Mouse (Mus musculus) cortical plate, adult 2 months (tissue): ENCODE measurements around the gene Trp73. TPM values are rescaled to one million over a fixed set of nuclear protein-coding genes. Genes with fewer than 3 reads are reported as not detected.

Source experiments
- H3K27ac ChIP-seq: fragments of 200-500 bp; 2 replicates; pipeline ENCODE4 v1.5.1; 2012; ENCODE audit warnings: low read length, control low read depth, inconsistent platforms; ENCODE audit not compliant: insufficient read depth
- H3K4me1 ChIP-seq: fragments of 200-500 bp; 2 replicates; pipeline ENCODE4 v1.6.1; 2011; ENCODE audit warnings: low read length; ENCODE audit not compliant: control insufficient read depth, insufficient read depth
- H3K4me3 ChIP-seq: fragments of 200-500 bp; 2 replicates; pipeline ENCODE4 v1.5.1; 2011; ENCODE audit warnings: mild to moderate bottlenecking, low read length, control low read depth; ENCODE audit not compliant: insufficient read depth
- CTCF ChIP-seq: fragments of 200-500 bp; IDR thresholded peaks from 2 replicates; pipeline ENCODE4 v1.5.1; 2011; ENCODE audit warnings: mild to moderate bottlenecking, control low read depth, low read length; ENCODE audit not compliant: insufficient read depth; ENCODE audit errors: extremely low read depth
- POLR2A ChIP-seq: fragments of 200-500 bp; IDR thresholded peaks from 2 replicates; pipeline ENCODE4 v1.6.1; 2011; ENCODE audit warnings: mild to moderate bottlenecking, low read length, control low read depth; ENCODE audit not compliant: insufficient read depth; ENCODE audit errors: extremely low read depth
- polyA plus RNA-seq: library from polyadenylated mRNA; depleted of rRNA; stranded (reverse); fragments of >200 nt; gene quantifications from 2 replicates; pipeline ENCODE4 v1.2.3, GENCODE M21; 2012; rRNA removed

The Trp73 gene
- polyA plus RNA-seq = 0.51 and 0.54 TPM in 2 replicates

DNA sequence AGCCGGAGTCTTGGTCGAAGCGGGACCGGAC, at the start of gene Trp73:
Trp73 (minus strand) TSS at position 27 of the 31 bp plus-strand sequence.
- Histone ChIP-seq H3K27ac (no peak within 1 kb of the TSS), H3K4me3 (0 out of 2 replicates have a peak within 1 kb of the TSS, but pooled peaks have one; percentile 8), H3K4me1 (no peaks in the 10 kb centered on the region; the same call in none of the 2 replicates)
- TF ChIP-seq CTCF (no peak), POLR2A (no peak)

GRCm38 (mm10) chr4:154188948-154189347, 48.9 kb upstream of the Trp73 start:
- no peaks in the 10 kb centered on the region for H3K4me1 ChIP-seq
- H3K27ac ChIP-seq = no peak overlapping the region
- no peak overlapping the region for H3K4me3 ChIP-seq
- TF ChIP-seq POLR2A (no peak), CTCF (no peak)

DNA sequence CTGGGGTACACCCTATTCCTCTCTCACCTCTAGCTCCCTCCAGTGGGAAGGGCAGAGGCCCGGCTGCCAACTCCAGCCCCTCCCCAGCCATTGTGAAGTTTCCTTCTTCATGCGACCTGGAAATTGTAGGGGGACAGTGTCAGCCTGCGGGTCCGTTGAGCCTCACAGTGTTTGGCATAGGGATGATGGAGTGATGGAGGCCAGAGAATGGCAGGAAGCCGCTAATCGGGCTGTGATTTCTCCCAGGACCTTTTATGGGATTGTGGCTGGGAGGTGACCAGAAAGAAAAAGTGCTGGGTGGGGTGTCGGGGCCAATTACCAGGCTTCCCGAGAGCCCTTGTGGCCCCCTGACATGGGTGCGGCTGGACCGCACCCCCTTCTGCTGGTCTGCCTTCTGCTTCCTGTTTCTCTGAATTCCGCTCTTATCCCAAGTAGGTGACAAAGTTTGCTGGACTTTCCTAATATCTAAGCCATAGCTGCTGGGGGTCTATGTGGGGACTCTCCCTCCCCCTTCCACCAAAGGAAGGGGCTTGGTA, 46.1 kb upstream of the Trp73 start:
- Histone ChIP-seq H3K4me1 (no peaks in the 10 kb centered on the region), H3K27ac (no peak overlapping the region), H3K4me3 (no peak overlapping the region)
- TF ChIP-seq POLR2A = no peak
- no peak for TF ChIP-seq CTCF

DNA sequence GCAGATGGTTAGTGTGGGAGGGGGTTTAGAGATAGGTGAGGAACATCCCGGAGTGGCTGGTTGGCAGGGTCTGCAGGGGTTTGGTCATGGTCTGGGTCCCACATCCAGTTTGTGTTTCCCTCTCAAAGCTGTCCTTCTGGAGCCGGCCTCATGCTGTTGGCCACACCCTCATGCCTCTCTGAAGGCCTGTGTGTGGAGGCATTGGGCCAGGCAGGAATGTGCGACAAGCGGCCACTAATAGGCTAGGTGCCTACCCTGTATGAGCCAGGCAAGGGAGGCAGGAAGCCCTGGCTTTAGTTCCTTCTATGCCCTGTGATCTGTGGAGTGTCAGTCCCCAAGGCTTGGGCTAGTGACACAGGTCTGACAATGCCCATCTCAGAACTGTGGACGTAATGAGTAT, 45.0 kb upstream of the Trp73 start:
- H3K4me3 ChIP-seq = no peak overlapping the region
- H3K4me1 ChIP-seq = no peaks in the 10 kb centered on the region
- no peak overlapping the region for H3K27ac ChIP-seq
- TF ChIP-seq POLR2A (no peak), CTCF (no peak)

GRCm38 (mm10) chr4:154183566-154183965, 43.6 kb upstream of the Trp73 start:
- Histone ChIP-seq H3K27ac (no peak overlapping the region), H3K4me3 (no peak overlapping the region), H3K4me1 (no peaks in the 10 kb centered on the region)
- TF ChIP-seq POLR2A (no peak), CTCF (no peak)

DNA sequence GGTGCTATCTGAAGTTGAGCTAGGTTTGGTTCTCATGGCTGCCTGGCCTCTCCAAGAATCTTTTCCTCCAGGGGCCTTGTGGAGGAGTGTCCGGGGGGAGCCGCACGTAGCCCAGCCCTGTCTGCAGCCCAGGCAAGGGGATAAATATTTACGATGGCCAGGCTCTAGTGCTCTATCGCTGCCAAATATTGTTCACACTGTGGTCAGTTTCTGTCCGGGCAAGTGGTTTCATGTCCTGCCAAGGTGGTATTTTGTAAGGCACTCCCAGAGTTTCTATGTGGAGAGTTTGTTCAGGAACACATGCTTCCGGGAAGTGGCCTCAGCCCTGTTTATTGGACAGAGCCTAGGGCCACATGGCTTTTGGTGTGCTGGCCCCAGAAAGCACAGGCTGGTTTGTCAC, 41.0 kb upstream of the Trp73 start:
- H3K4me3 ChIP-seq = no peak overlapping the region
- H3K4me1 ChIP-seq = no peaks in the 10 kb centered on the region
- peak overlapping the region; percentile 84 for H3K27ac ChIP-seq
- TF ChIP-seq POLR2A = no peak

- H3K4me3 ChIP-seq = no peak overlapping the region
- no peak overlapping the region for H3K27ac ChIP-seq
- no peak for TF ChIP-seq POLR2A
- TF ChIP-seq CTCF = no peak
- H3K4me1 ChIP-seq = no peaks in the 10 kb centered on the region
Observed at GRCm38 (mm10) chr4:154177257-154177656, 37.2 kb upstream of the Trp73 start.

DNA sequence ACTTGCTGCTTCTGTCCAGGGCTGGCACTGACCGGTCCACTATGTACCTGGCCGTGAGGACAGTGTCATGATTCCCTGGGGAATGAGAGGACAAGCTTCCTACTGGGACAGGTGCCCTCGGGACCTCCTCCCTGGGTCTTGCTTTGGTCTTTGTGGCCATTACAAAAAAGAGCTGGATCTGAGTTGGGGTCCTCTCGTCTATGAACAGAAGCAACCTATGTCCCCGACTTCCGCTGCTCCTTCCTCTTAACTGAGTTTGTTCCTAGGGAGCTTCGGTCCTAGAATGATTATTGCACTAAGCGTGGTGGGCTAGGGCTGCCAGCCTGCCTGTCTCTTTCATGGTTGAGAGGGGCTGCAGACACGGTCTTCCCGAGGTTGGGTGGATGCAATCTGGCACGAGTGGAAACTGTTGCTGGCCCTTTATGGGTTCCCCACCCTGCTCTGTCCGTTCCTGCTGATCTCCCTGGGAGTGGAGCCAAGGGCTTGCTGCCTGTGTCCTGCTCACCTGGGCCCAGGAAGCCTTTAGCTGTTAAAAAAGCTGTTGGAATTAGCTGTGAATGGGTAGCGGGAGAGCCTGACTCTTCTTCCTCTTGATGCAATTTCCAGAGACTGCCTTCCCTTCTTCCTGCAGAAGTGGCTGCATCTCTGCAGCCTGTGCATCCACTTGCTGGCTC, 32.1 kb upstream of the Trp73 start:
- Histone ChIP-seq H3K4me3 (no peak overlapping the region), H3K4me1 (no peaks in the 10 kb centered on the region), H3K27ac (no peak overlapping the region)
- TF ChIP-seq POLR2A (no peak), CTCF (no peak)

GRCm38 (mm10) chr4:154171151-154171930, 31.3 kb upstream of the Trp73 start:
- TF ChIP-seq POLR2A = no peak
- no peak for TF ChIP-seq CTCF
- H3K4me1 ChIP-seq = no peaks in the 10 kb centered on the region
- no peak overlapping the region for H3K27ac ChIP-seq
- peak overlapping the region; percentile 11 for H3K4me3 ChIP-seq

DNA sequence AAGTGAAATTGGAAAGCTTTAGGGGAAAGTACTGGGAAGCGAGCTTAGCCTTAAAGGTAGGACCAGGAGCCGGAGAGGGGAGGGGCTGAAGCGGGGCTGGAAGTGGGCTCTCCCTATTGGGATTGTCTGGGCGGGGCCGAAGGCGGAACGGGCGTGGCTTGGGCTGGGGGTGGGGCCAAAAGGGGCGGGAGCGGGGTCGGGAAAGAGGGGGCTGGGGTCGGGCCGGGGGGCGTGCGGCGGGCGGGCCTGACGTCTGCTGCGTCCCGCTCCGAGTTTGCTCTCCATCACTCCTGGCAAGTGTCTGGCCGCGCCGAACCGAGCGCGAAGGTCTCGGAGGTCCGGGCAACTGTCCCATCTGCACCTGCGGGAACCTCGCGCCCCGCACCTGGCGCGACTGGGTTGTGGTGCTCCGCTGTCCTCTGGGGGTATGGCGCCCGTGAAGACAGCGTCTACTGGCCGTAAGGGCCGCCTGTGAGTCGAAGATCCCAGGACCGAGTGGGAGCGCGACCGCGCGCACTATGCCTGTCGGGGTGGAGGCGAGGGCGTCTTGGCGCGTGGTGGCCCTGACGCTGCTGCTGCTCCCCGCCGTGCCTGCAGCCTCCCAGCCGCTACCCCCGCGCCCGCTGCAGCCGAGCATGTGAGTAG, 30.6 kb upstream of the Trp73 start, which contains the start of gene Megf6:
Megf6 (plus strand) TSS at position 225 of the 645 bp plus-strand sequence.
- Histone ChIP-seq H3K27ac (no peak within 1 kb of the TSS), H3K4me3 (peak within 1 kb of the TSS; percentile 11), H3K4me1 (no peaks in the 10 kb centered on the region)
- TF ChIP-seq POLR2A (no peak), CTCF (no peak)
